Mouse (Mus musculus) kidney, adult 2 months (tissue): Measurements from ENCODE around the gene Cnpy4. TPM values are rescaled to one million over a fixed set of nuclear protein-coding genes. Genes with fewer than 3 reads are reported as not detected.

Experiments used
- DNase-seq: peaks from one replicate; pipeline ENCODE4 v3.0.0; 2021
- H3K27ac ChIP-seq: fragments of 200-500 bp; 2 replicates; pipeline ENCODE4 v1.5.1; 2012; ENCODE audit warnings: low read depth, low read length, control low read depth, inconsistent platforms; ENCODE audit not compliant: insufficient read depth
- H3K27me3 ChIP-seq: fragments of 200-500 bp; replicated peaks from 2 replicates; pipeline ENCODE4 v1.6.1; 2012; ENCODE audit warnings: mild to moderate bottlenecking, moderate library complexity, low read length, inconsistent platforms; ENCODE audit not compliant: control insufficient read depth, insufficient read depth
- H3K36me3 ChIP-seq: fragments of 200-500 bp; 2 replicates; pipeline ENCODE4 v1.6.1; 2012; ENCODE audit warnings: mild to moderate bottlenecking, moderate library complexity, low read length, inconsistent platforms; ENCODE audit not compliant: control insufficient read depth, insufficient read depth
- H3K4me1 ChIP-seq: fragments of 200-500 bp; 2 replicates; pipeline ENCODE4 v1.6.1; 2011; ENCODE audit warnings: low read length; ENCODE audit not compliant: control insufficient read depth, insufficient read depth
- H3K4me3 ChIP-seq: fragments of 200-500 bp; 2 replicates; pipeline ENCODE4 v1.5.1; 2011; ENCODE audit warnings: mild to moderate bottlenecking, low read depth, low read length, control low read depth; ENCODE audit not compliant: insufficient read depth
- CTCF ChIP-seq: fragments of 200-500 bp; conservative IDR thresholded peaks from 2 replicates; pipeline ENCODE4 v1.5.1; 2011; ENCODE audit warnings: low read depth, mild to moderate bottlenecking, control low read depth, low read length, moderate library complexity, mixed read lengths; ENCODE audit not compliant: insufficient read depth, insufficient read length
- POLR2A ChIP-seq: fragments of 200-500 bp; IDR thresholded peaks from one replicate; pipeline ENCODE4 v1.6.1; 2011; ENCODE audit warnings: low read depth, low read length, control low read depth
- WGBS: fragments of 180-500 bp; shearing (Covaris S2); methylation state at CpG from one replicate; pipeline ENCODE4 v1.1.7; 2018; 5-methylcytosine and 5-hydroxymethylcytosine counted together
- polyA plus RNA-seq: library from polyadenylated mRNA; depleted of rRNA; stranded (reverse); fragments of >200 nt; gene quantifications from 2 replicates; pipeline ENCODE4 v1.2.3, GENCODE M21; 2012; rRNA removed

The Cnpy4 gene
- polyA plus RNA-seq, 1 experiment = 5.7 TPM

DNA sequence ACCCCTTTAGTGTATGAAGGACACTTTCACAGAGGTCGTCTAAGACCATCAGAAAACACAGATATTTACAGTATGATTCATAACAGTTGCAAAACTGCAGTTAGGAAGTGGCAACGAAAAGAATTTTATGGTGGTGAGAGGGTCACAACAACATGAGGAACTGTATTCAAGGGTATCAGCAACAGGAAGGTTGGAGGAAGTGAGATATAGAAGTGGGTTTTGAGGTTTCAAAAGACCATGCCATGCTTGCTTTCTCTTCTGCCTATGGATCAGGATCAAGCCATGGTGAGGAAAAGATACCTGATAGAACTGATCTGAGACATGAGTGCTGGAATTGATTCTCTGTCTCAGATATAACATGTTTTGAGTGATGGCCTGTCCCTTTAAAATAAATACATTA is 40.1 kb downstream of the Cnpy4 start:
- H3K27me3 ChIP-seq = no peaks in the 10 kb centered on the region
- no peak overlapping the region for H3K27ac ChIP-seq
- no peak for TF ChIP-seq CTCF
- no peak for TF ChIP-seq POLR2A
- H3K4me3 ChIP-seq = no peak overlapping the region
- H3K4me1 ChIP-seq = no peaks in the 10 kb centered on the region
- WGBS = 69% methylated on average over 2 of the region's 2 CpGs
- DNase-seq = peak; percentile 25
- H3K36me3 ChIP-seq = no peaks in the 10 kb centered on the region

DNA sequence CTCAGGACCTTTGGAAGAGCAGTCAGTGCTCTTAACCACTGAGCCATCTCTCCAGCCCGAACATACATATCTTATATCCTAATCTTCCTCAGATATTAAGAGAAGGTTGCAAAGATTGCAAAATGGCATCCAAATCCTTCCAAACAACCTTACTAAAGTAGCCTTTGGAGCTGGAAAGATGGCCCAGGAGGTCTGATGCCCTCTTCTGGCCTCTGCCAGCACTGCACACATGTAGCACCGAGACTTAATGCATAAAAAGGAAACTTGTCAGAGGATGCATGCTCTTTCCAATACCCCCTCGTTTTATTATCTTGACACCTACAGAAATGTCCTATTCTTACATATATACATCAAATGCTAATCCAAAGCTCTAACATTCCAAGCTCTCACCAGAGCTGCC is 40.7 kb downstream of the Cnpy4 start:
- WGBS = 53% methylated on average over 3 of the region's 3 CpGs
- Histone ChIP-seq H3K27me3 (no peaks in the 10 kb centered on the region), H3K4me3 (no peak overlapping the region), H3K4me1 (no peaks in the 10 kb centered on the region), H3K36me3 (no peaks in the 10 kb centered on the region), H3K27ac (no peak overlapping the region)
- peak; percentile 61 for TF ChIP-seq CTCF
- no peak for TF ChIP-seq POLR2A
- DNase-seq = peak; percentile 60

DNA sequence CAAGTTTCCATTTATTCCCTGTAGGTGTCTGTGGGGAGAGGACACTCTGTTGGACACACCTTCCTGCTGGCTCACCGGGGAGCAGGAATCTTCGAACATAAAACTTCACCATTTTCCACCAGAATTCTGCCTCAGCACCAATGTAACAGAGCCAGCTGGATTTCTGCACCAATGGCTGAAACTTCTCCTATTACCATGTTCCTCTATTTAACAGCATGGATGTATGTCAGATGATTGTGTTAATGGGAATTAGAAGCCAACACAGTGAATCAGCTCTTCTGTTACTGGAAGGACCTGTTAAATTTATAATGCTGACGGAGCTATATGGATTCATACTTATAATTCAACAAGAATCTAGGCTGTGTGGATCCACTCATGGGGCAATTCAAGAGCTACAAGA is 42.2 kb downstream of the Cnpy4 start:
- no peak overlapping the region for H3K4me3 ChIP-seq
- H3K27ac ChIP-seq = no peak overlapping the region
- no peak for TF ChIP-seq CTCF
- no peak for TF ChIP-seq POLR2A
- no peak for DNase-seq
- H3K36me3 ChIP-seq = no peaks in the 10 kb centered on the region
- 74% methylated on average over 3 of the region's 3 CpGs for WGBS
- H3K27me3 ChIP-seq = no peaks in the 10 kb centered on the region
- H3K4me1 ChIP-seq = no peaks in the 10 kb centered on the region; the same call in 1 of the 2 replicates

DNA sequence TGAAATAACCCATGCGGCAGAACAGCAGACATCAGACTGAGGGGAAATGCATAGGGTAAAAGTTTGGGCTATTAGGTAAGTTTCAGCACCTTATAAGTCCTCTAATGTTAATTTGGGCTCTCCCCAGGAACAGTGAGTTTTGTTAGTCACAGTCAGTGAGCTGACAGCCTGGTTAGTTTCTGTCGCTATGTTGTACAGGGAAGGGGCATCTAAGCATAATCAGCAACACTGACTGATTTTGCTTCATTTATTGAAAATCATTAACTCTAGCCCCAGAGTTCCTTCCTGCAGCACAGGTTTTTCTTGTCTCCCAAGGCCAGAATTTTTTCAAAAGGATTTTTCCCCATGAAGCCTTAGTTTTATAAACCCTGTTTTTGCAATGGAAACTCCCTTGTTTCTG is 46.5 kb downstream of the Cnpy4 start:
- no peak for TF ChIP-seq CTCF
- TF ChIP-seq POLR2A = no peak
- Histone ChIP-seq H3K4me3 (no peak overlapping the region), H3K4me1 (no peaks in the 10 kb centered on the region; the same call in 1 of the 2 replicates), H3K27ac (peak overlapping the region; percentile 50), H3K27me3 (no peaks in the 10 kb centered on the region), H3K36me3 (no peaks in the 10 kb centered on the region)
- WGBS = 39% methylated on average over 2 of the region's 2 CpGs
- DNase-seq = peak; percentile 19

DNA sequence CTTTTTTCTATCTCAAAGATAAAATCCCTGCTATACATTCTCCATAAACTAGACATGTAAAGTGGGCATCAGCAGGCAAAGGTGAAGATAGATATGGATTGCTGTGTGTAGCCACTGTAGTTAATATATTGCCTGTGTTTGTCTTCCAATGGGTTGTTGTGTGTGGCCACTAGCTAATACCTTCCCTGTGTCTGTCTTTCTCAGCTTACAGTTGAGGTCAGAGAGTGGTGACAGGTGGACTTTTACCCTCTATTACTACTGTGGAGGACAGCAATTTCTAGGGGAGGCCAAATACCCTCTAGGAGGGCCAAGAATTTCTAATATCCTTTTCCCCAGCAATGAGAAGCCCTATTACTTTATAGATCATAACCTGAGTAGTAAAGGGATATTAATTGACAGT is 46.9 kb downstream of the Cnpy4 start:
- H3K27me3 ChIP-seq = no peaks in the 10 kb centered on the region
- DNase-seq = no peak
- no peaks in the 10 kb centered on the region for H3K36me3 ChIP-seq
- H3K4me1 ChIP-seq = no peaks in the 10 kb centered on the region; the same call in 1 of the 2 replicates
- no peak overlapping the region for H3K4me3 ChIP-seq
- H3K27ac ChIP-seq = peak overlapping the region; percentile 71
- no peak for TF ChIP-seq POLR2A
- no peak for TF ChIP-seq CTCF

DNA sequence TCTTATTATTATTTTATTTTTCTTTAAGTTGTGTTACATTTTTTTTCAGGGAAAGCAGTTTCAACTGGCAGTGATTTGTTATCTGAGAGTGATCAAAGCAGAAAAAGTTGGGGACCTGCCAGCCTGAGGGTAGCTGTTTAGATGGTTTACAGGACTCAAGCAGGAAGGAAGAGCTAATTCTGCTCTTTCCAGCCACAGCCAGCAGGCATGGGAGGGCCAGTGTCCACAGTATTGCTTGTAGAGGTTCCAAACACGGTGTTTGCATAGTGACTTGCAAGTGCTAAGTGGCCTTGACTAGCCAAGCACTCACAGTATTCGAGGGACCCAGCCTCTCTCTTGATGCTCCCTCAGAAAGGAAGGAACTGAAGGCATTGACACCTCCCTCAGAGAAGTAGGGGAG is 54.2 kb downstream of the Cnpy4 start:
- 38% methylated on average over 2 of the region's 2 CpGs for WGBS
- Histone ChIP-seq H3K27me3 (no peaks in the 10 kb centered on the region), H3K36me3 (no peaks in the 10 kb centered on the region), H3K4me1 (no peaks in the 10 kb centered on the region), H3K4me3 (no peak overlapping the region), H3K27ac (no peak overlapping the region)
- TF ChIP-seq CTCF = no peak
- TF ChIP-seq POLR2A = no peak
- DNase-seq = no peak

Other genes starting within 250 kb of the Cnpy4 start
- 0.05 and 0.20 TPM in 2 replicates for gene Gjc3, start 224.4 kb upstream of the Cnpy4 start, polyA plus RNA-seq
- gene Azgp1, start 206.0 kb upstream of the Cnpy4 start, polyA plus RNA-seq = 5.1 and 5.3 TPM in 2 replicates
- gene Smok3a, start 166.2 kb upstream of the Cnpy4 start, polyA plus RNA-seq = not detected in 2 replicates
- gene Smok3b, start 166.1 kb upstream of the Cnpy4 start, polyA plus RNA-seq = not detected in 2 replicates
- gene Smok3c, start 134.3 kb upstream of the Cnpy4 start, polyA plus RNA-seq = not detected in 2 replicates
- gene Zkscan1, start 102.4 kb upstream of the Cnpy4 start, polyA plus RNA-seq = 8.3 and 10.2 TPM in 2 replicates
- 9.8 and 10.9 TPM in 2 replicates for gene Zscan21, start 70.6 kb upstream of the Cnpy4 start, polyA plus RNA-seq
- 3.4 and 4.4 TPM in 2 replicates for gene Zfp113, start 31.7 kb upstream of the Cnpy4 start, polyA plus RNA-seq
- 141 and 144 TPM in 2 replicates for gene Cops6, start 26.4 kb upstream of the Cnpy4 start, polyA plus RNA-seq
- 22.9 and 23.6 TPM in 2 replicates for gene Ap4m1, start 15.5 kb upstream of the Cnpy4 start, polyA plus RNA-seq
- 15.5 and 16.5 TPM in 2 replicates for gene Mcm7, start 15.1 kb upstream of the Cnpy4 start, polyA plus RNA-seq
- gene Taf6, start within 50 bp of the Cnpy4 start, polyA plus RNA-seq = 52.6 and 56.3 TPM in 2 replicates
- gene Mblac1, start 6.8 kb downstream of the Cnpy4 start, polyA plus RNA-seq = 3.6 and 4.4 TPM in 2 replicates
- 0.26 and 0.33 TPM in 2 replicates for gene Nxpe5, start 38.4 kb downstream of the Cnpy4 start, polyA plus RNA-seq
- gene Lamtor4, start 68.0 kb downstream of the Cnpy4 start, polyA plus RNA-seq = 362 and 389 TPM in 2 replicates
- 28.5 and 35.1 TPM in 2 replicates for gene BC037034, start 76.5 kb downstream of the Cnpy4 start, polyA plus RNA-seq
- 0.13 and 0.19 TPM in 2 replicates for gene Gal3st4, start 85.4 kb downstream of the Cnpy4 start, polyA plus RNA-seq
- not detected in 2 replicates for gene Gm43720, start 92.5 kb downstream of the Cnpy4 start, polyA plus RNA-seq
- gene Gpc2, start 92.5 kb downstream of the Cnpy4 start, polyA plus RNA-seq = 1.2 and 1.5 TPM in 2 replicates
- 0.30 and 0.34 TPM in 2 replicates for gene Stag3, start 92.8 kb downstream of the Cnpy4 start, polyA plus RNA-seq
- 0.11 and 0.33 TPM in 2 replicates for gene Pvrig, start 154.5 kb downstream of the Cnpy4 start, polyA plus RNA-seq